Mouse (Mus musculus) urinary bladder, postnatal 25 days (tissue): Measurements from ENCODE around the gene Gale.
"Not testable (repeated sequence)": the region's sequence is repeated elsewhere in the genome, so short reads cannot be mapped to it uniquely, and the experiment has no call there.

Experiments
- DNase-seq: peaks from one replicate; pipeline ENCODE4 v3.0.0; 2022; ENCODE audit warnings: low spot score

Gale gene

DNA sequence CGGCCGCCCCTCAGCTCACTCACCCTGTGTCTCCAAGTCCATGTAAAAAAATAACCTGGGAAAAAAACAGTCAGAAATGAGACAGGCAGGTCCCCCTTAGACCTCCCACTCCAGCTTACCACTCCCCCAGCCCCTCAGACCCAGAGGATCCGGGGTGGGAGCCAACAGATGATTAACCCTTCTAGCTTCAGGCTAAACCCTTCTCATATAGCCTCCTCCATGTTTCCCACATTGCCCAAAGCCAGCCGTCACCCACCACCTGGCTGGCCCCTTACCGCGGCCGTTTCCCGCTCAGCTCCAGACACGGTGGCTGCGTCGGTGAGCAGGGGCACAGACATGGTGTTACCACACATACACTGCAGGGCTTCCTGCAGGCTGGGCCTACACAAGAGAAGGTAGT, 7.1 kb downstream of the Gale start:
- DNase-seq: no peak

DNA sequence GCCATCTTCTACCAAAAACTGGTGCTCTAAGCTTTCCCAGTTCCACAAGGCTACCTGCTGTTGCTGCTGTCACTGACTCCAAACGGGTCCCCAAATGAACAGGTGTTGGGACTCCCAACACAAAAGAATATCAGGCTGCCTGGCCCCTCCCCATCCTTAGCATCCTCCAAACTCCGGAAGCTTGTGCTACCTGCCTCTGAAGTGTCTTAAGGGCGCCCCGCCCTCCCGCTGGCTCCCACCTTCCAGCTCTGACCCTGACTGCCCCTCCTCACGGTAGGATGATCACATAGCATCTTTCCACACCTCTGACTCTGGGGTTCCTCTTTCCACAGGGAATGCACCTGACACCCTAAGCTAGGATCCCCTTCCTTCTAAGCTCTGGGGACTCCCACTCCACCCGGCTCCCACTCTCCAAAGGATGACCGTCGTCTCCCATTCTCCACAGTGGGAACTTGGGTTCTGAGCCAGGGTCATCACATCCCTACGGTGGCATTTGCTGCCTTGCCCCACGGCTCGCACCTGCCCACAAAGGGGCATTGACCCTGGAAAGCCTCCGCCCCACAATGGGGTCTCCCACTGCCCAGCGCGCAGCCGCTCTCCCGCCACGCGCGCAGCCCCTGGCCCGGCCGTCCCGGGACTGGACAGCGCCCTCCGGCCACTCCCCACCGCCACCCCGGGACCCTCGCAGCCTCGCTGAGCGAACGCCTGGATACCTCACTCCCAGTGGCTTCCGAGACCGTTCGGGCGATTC, 8.5 kb downstream of the Gale start:
- no peak for DNase-seq

DNA sequence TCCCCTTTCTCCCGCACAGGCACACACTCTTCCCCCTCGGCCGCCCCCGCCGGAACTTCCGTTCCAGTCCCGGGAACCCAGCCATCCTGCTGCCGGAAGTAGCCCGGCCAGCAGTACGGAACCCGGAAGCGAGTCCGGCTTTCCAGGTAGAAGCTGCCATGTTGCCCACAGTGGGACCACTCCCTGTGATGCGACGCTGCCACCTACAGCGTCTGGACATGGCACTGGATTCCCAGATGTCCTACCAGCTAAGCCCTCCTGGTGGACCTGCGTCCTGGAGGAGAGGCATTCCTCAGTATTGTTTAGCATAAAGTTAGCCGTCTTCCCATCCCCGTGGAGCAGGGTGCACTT, 9.0 kb downstream of the Gale start, which contains the start of gene Lypla2:
Gene Lypla2 (minus strand): TSS at position 71 of the 351 bp plus-strand sequence.
- peak; percentile 87 for DNase-seq

DNA sequence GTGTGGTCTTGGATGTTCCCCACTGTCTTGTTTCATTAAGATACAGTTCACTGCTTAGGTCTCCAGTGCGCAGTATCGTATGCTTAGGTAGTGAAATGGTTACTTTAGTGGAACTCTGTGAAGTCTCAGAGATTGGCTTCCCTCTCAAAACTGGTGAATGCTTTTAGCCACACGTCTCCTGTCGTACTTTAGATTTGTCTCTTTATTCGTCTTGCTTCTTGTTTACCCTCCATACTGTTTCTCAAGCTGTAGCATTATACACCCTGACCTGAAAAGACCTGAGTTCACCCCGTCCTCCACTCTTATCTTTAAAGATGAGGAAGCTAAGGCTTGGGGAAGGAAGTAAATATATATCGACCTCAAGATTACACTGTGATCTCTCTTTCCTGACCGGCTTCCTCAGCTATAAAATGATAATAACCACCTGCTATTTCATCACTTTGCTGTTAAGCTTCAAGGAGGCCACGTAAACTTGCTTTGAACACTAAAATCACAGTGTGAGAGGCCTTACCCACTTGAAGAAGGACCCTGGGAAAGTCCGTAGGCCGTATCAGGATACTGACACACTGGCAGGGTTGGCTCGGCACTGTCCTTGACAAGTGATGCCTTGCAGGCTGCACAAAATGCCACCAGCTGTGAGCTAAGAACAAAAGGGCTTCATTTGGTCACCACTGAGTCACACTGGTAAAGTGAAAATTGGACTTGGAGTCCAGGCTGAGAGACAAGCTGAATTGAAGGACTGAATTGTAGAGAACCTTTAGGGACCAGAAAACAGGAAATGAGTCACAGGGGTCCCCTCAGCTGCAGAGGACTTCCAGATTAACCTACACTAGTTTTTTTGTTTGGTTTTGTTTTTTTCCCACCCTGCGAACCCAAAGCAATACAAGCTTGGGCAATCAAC, 9.6 kb downstream of the Gale start:
- no peak for DNase-seq

DNA sequence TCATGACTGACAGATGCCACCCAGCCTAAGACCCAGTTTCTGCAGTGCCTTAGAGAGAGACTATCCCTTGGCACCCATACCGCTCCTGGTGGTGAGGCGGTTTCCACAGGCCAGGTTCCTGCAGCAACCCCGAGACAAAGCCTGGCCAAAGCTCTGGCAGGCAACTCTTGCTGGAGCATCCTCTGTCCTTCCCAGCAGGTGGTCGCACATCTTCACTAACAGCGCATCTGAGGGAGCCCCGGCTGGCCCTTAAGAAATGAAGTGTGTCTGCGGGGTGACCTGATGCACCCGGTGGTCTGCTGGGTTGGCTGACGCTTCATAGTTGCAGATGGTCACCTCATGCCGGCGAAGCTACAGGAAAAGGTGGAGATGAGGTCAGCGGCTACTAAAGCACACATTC, 12.6 kb downstream of the Gale start:
- no peak for DNase-seq

DNA sequence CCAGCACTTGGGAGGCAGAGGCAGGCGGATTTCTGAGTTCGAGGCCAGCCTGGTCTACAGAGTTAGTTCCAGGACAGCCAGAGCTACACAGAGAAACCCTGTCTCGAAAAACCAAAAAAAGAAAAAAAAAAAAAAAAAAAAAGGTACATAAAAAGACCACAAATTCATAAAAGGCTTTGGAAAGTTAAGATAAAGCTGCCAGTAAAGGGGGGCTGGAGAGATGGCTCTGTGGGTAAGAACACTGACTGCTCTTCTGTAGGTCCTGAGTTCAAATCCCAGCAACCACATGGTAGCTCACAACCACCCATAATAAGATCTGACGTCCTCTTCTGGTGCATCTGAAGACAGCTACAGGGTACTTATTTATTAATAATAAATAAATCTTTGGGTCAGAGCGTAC, 16.7 kb downstream of the Gale start:
- DNase-seq: not testable (repeated sequence)

DNA sequence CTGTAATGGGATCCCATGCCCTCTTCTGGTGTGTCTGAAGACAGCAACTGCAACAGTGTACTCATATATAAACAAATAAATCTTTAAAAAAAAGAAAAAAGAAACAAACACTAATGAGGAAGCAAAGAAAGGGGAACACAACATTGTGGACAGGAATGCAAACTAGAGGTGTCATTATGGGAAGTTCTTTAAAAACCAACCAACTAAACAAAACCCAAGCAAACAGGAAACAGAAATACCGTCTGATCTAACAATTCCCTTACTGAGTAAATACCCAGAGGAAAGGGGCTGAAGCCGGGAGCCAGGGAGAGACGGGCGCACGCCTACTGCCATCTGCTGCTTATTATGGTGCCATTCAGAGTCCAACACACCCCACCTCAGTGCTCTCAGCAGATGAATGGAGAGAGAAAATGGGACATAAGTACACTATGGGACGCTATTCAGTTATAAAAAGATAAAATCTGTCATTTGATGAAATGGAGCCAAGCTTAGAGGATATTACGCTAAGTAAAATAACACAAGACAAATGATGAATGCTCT, 18.1 kb downstream of the Gale start:
- DNase-seq: no peak

DNA sequence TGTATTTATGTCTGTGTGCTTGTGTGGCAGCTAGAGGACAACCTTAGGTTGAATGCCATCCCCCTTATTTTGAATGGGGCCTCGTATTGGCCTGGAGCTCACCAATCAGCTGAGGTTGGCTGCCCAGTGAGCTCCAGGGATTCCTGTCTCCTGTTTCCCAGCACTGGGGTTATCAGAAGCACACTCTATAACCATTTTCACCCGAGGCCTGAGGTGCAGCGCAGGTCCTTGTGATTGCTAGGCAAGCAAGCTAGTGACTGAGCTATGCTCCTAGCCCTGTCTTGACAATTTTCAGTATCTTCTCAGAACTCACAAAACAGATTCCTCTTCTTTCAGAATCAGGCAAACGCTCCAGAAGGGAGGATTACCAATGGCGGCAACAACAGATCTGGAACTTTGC, 21.0 kb downstream of the Gale start:
- DNase-seq: no peak

DNA sequence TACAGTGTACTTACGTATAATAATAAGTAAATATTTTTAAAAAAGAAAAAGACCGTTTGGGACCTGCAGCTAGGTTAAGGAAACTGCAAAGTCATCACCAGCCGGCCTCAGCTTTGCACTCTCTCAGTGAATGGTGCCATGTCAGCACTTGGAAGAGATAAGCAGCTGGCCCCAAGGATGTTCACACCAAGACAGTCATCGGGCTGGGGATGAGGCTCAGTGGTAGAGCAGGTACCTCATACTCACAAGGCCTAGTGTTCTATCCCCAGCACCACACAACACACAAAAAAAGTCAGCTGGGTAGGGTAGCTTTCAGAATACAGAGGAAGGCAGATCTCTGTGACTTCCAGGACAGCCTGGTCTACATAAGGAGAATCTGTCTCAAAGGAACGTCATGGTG, 21.7 kb downstream of the Gale start:
- no peak for DNase-seq

DNA sequence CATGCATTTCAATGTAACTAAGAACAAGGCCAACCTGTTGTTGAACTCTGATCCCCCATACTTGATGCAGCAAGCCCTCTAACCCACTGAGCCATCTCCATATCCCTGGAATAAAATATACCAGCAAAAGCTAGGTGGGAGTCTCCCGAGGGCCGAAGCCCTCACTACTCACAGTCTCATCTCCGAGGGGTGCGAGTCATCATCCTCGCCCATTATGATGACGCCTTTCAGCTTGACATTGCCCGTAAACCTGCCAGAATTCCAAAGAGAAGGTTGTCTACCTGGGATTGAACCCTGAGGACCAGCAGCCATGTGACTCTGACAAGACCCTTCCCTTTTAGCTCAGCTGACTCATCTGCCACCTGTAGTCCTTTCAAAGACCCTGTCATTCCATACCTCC, 22.2 kb downstream of the Gale start:
- DNase-seq: no peak

DNA sequence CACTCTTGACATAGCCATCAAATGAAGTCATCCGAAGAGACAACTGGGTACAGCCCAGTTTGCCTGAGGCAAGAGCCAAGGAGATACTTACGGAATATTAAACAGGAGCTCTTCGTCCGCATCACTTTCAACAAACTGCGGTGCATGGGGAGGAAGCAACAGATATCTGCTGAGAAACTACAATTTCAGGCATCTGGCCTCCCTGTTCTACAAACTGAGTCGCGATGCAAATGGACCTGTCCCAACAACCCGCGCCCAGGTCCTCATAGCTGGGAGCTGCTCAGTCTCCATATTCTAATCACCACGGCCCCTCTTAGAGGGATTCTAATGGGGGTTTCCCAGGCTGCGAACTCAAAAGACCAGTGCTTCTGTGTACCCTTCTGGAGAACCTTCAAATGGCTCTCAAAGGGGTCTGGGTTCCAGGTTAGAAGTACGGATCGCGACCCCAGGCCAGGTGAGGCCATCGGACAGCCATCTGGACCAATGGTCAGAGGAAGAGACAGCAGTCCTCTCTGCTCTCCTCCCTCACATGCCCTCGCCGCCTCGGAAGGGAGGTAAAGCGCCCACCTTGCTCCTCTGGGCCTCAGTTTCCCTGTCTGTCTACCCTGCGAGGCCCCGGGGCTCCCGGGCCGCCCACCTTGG, 22.9 kb downstream of the Gale start:
- DNase-seq: no peak

DNA sequence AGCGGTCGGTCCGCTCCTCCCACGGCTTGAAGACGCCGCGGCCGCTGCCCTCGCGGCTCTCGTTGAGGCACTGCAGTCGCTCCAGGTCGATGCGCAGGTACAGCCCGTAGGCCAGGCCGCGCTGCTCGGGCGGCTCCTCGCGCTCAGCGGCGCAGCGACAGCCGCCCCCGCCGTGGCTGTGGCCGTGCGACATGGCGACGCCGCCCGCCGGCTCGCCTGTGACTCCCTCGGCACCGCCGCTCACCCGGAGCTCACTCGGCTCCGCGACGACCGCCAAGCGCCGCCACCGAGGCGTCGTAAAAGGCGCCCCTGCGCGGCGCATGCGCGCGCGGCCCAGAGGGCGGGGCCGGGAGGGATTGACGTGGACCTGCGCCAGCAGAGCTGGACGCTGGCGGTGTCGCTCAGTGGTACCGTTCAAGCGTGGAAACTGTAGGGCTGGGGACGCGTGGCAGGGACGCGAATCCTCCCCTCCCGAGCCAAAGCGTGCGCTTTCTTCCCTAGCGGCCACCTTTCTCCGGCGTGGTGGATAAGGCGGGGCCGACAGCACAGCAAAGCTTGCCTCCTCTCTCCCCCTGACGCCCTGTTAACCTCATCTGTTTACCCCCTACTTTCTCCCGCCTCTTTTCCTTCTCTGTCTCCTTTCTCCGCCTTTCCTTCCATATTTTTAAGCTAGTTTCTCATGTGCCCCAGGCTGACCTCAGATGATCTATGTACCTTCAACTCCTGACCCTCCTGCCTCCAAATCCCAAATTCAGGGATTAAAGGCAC, 23.6 kb downstream of the Gale start, which contains the start of gene Pithd1:
Gene Pithd1 (minus strand): TSS at position 322 of the 768 bp plus-strand sequence.
- peak; percentile 89 for DNase-seq

DNA sequence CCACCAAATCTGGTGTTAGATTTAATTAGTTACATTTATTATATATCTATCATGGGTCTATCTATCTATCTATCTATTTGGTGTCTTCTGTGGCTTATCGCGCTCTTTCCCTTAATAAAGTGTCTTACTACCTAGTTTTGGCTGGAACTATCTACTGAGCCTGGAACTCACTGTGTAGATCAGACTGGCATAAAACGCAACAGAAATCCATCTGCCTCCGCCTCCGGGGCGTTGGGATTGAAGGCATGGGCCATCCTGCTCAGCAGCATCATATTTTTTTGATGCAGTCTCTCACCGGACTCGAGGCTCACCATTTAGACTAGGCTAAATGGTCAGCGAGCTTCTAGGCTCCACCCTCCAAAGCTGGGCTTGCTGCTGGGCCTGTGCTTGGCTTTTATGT, 24.2 kb downstream of the Gale start:
- no peak for DNase-seq

DNA sequence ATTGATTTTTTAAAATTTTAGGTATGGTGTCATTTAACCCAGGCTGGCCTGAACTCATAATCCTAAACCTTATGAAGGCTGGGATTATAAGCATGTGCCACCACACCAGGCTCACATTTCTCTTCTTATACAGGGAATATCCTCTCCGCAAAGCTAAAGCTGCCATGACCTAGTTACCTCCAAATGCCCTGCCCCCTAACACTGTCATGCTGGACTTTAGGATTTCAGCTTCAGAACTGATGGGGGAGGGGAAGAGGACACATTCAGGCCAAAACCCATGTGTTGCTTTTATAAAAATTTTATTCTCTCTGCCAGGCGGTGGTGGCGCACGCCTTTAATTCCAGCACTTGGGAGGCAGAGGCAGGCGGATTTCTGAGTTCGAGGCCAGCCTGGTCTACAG, 30.4 kb downstream of the Gale start:
- no peak for DNase-seq

DNA sequence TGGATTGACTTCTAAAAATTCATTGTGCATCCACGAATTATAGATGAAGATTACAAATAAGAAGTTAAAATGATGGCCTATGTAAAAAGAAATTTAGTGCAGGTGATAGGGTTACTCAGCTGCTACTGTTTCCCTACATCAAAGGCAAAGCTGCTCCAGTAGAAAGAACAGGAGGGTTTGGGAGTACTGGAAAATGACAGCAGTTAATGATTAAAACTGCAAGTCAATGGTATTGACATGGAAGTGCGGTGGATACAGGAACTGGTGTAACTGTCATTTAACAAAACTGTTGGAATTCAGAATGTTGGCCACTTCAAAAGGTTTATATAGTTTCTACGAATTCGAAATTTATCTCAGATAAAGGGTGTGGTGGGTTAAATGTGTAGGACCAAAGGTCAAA, 31.6 kb downstream of the Gale start:
- no peak for DNase-seq

DNA sequence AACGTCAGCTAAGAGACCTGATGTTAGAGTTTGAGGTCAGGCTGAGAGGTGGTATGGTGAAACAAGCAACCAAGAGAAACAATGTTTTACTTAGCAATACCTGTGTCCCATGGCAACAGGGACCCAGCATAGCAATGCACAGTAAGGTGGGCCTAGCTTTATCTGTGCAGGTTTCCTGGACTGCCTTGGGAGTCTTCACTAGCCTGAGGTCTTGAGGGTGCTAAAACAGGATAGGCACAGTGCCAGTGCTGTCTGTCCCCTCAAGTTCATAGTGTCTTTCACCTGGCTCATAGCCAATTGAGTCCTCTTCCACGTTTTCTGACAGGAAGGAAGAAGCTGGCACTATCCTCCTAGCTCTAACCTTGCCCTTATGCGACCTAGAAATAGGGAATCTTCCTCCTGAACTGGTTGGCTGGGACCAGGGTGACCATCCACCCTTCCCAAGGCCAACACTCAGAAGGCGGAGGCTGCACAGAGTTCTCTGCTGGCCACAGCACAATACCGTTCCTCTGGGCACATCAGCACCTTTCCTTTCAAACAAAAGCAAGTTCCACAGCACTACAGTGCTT, 40.7 kb downstream of the Gale start:
- DNase-seq: no peak

DNA sequence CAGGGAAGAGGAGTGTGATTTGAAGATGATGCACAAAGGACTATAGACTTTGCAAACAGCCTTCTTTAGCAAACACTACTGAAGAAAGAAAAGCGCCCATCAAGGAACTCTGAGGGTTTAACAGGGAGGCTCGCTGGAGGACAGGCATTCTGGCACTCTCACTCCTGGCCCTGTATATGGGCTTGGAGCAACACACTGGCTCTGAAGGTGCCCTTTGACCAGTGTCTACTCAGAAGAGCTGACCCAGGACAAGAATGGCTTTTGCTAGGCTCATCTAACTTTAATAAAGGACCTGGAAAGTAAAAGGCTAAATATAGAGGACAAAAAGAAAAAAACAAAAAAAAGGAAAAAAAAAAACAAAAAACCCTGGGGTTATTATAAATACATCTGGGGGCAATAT, 41.4 kb downstream of the Gale start:
- DNase-seq: no peak

DNA sequence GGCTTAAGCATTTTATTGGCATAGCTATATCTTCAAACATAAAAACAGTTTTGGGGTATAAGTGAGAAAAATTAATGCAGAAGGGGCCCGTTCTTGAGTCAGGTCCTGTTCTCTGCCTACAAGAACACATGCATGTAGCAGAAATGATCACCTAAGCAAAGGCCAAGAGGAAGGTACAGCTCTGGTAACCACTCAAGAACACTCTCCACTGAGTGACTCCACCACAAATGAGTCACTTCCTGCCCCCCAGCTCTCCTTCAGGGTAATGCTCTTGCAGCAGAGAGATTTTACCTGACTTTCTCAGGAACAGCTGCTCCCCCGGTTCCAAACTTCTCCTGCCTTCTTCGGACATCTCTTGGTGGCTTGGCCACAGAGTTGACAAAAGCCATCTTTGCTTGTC, 43.3 kb downstream of the Gale start:
- DNase-seq: no peak

DNA sequence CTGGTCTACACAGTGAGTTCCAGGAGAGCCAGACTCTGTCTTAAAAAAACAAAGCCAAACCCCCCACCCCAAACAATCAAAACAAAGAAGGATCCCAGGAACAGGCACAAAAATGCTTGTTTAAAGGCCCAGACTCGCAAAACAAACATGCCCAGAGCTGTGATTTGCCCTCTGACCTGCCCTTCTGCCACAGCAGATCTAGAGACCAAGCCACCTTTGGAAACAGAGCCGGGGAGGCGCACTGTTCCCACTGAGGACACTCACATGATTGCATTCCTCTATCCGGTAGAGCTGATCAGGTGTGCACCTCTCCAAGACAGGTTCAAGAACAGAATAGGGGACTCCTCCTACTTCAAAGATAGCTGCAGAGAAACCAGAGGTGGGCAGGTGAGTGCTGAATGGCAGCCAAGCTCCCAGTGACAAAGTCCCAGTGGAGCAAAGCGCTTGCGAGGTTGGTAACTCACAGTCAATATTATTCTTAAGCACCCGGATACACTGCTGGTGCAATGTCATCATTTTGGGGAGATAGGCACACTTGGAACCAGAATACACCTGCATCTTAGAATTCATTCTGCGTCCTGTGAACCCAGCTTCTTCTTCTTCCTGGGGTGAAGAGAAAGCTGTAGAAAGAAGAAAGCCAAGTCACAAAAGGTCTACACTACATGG, 45.4 kb downstream of the Gale start:
- no peak for DNase-seq

DNA sequence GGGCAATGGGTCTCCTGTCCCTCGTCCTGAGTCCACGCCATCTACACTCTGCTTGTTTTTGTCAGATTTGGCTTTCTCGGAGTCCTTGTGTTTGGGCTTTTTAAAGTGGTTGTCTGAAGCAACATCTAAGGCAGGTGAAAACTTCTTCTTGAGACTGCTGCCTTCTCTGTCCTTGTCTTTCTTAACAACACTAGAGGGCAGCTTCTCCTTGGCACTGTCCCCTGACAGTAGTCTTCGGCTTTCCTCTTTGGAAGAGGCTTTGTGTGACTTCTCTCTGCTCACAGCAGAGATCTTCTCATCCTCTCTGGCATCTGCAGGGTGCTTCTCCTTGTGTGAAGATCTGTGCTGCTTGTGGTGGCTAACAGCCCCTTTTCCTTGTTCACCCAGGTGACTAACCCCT, 47.1 kb downstream of the Gale start:
- DNase-seq: no peak

DNA sequence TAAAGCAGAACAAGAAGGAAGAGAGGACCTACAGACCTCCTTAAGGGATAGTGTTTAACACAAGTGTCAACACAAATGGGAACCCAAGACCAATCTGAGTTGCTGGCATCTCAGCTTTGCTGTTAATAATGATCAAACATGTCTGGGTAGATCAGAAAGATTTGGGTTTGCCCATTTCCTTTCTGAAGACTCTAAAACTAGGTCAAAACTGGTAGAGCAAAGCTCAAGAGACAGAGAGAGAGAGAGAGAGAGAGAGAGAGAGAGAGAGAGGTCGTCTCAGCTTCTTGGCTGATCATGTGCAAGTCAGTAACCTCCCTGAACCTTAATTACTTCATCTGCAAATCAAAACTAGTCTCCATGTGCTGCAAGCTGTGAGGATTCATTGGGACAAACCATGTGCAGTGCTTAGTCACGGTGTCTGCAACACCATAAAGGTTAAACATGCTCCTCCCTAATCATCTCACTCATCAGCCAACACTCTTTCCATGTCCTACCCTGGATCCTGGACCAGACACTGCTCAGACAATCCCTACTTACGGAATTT, 52.6 kb downstream of the Gale start:
- no peak for DNase-seq
